Mouse (Mus musculus): ENCODE measurements around the gene Pisd. TPM values are rescaled to one million over a fixed set of nuclear protein-coding genes. Genes with fewer than 3 reads are reported as not detected.

Pisd gene
- polyA plus RNA-seq, 1 experiment from 2014 or later: 94.9 TPM

GRCm38 (mm10) chr5:32697208-32697867 is 88.1 kb downstream of the Pisd start:
- ATAC-seq: no peak
- H3K9me3 ChIP-seq (ENCODE audit: control insufficient read depth, low read length): no peaks in the 10 kb centered on the region
- WGBS: 79% methylated on average over 5 of the region's 5 CpGs
- no peaks in the 10 kb centered on the region for H3K36me3 ChIP-seq (ENCODE audit: control insufficient read depth, insufficient read depth, low read length)
- no peaks in the 10 kb centered on the region for H3K27me3 ChIP-seq (replicated peaks; ENCODE audit: control insufficient read depth, insufficient read depth, low read length)
- no peak overlapping the region for H3K4me3 ChIP-seq (ENCODE audit: low read length)
- no peak overlapping the region for H3K9ac ChIP-seq (ENCODE audit: low read depth, low read length)
- H3K4me2 ChIP-seq (ENCODE audit: low read length): no peak overlapping the region
- H3K27ac ChIP-seq (ENCODE audit: low read depth, low read length): no peak overlapping the region
- H3K4me1 ChIP-seq (ENCODE audit: control insufficient read depth, insufficient read depth, low read depth, low read length): no peaks in the 10 kb centered on the region

GRCm38 (mm10) chr5:32693411-32693810 is 92.0 kb downstream of the Pisd start:
- 64% methylated on average over 2 of the region's 2 CpGs for WGBS
- Histone ChIP-seq H3K4me3 (ENCODE audit: low read length) (no peak overlapping the region), H3K27me3 (replicated peaks; ENCODE audit: control insufficient read depth, insufficient read depth, low read length) (no peaks in the 10 kb centered on the region), H3K4me2 (ENCODE audit: low read length) (no peak overlapping the region), H3K9me3 (ENCODE audit: control insufficient read depth, low read length) (no peaks in the 10 kb centered on the region), H3K4me1 (ENCODE audit: control insufficient read depth, insufficient read depth, low read depth, low read length) (no peaks in the 10 kb centered on the region), H3K9ac (ENCODE audit: low read depth, low read length) (no peak overlapping the region), H3K36me3 (ENCODE audit: control insufficient read depth, insufficient read depth, low read length) (no peaks in the 10 kb centered on the region), H3K27ac (ENCODE audit: low read depth, low read length) (no peak overlapping the region)
- ATAC-seq: no peak

Other genes with a start within 250 kb of the Pisd start
- gene Yes1, start 174.5 kb downstream of the Pisd start, polyA plus RNA-seq (2015; fragmentation: Nextera tagmentation; extraction: Ambion mirVana): 16.9 and 18.1 TPM in 2 replicates
- 0.11 TPM in 1 of 2 replicates, not detected in the other for gene Gm20671, start 41.5 kb upstream of the Pisd start, polyA plus RNA-seq (2015; fragmentation: Nextera tagmentation; extraction: Ambion mirVana)
- gene Prr14l, start 68.6 kb upstream of the Pisd start, polyA plus RNA-seq (2015; fragmentation: Nextera tagmentation; extraction: Ambion mirVana): 7.8 TPM in 2 replicates
- gene Depdc5, start 78.1 kb upstream of the Pisd start, polyA plus RNA-seq (2015; fragmentation: Nextera tagmentation; extraction: Ambion mirVana): 21.5 and 27.1 TPM in 2 replicates
- gene Ywhah, start 233.2 kb upstream of the Pisd start, polyA plus RNA-seq (2015; fragmentation: Nextera tagmentation; extraction: Ambion mirVana): 943 and 1,074 TPM in 2 replicates